Mouse (Mus musculus): ENCODE data around the gene 4931429L15Rik.

4931429L15Rik gene

GRCm38 (mm10) chr9:46257546-46257945 lies 62.2 kb downstream of the 4931429L15Rik start:
- DNase-seq (ENCODE audit: low spot score), result no peak

- no peak for DNase-seq (ENCODE audit: low spot score)
These were observed 63.0 kb downstream of the 4931429L15Rik start for GRCm38 (mm10) chr9:46256658-46257385.

- no peak for DNase-seq (ENCODE audit: low spot score)
These were observed 63.6 kb downstream of the 4931429L15Rik start for GRCm38 (mm10) chr9:46256177-46256576.

Data from testis, postnatal 14 days (tissue).